Mouse (Mus musculus): ENCODE results near the gene Rnf130.

DNA sequence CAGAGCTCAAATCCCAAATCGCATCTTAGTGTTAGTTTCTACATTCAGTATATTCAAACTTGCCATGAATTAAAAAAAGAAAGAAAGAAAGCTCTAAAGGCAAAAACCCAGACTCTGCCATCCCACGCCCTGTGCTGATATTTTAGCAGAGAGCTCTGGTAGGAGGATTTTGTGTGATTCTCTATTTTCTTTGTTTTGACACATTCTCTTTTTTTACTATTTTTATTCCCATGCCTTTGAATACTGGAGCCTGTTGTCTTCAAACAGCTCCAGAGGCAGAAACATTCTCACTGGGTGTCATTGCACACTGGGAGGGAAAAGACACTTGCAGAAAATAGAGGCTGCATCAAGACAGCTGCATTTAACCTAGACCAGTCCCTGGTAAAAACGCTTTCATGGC is 61.1 kb downstream of the Rnf130 start:
- no peak for TF ChIP-seq CTCF (conservative IDR thresholded peaks at IDR 0.05; ENCODE audit: low read length)
- TF ChIP-seq NANOG (IDR thresholded peaks at IDR 0.05; ENCODE audit: borderline replicate concordance, low read length) = no peak
- TF ChIP-seq POU5F1 (IDR thresholded peaks at IDR 0.05; ENCODE audit: borderline replicate concordance, low read length) = no peak
